Mouse (Mus musculus) cerebellum, adult 11 months (tissue): Measurements from ENCODE around the gene Ago3.
A peak's percentile ranks its signal among the peaks of the same experiment; 100 is the strongest.

ENCODE experiments used
- DNase-seq: peaks from one replicate; pipeline ENCODE4 v3.0.0; 2022

Ago3 gene

GRCm38 (mm10) chr4:126415707-126416106 is 13.6 kb downstream of the Ago3 start:
- no peak for DNase-seq

- DNase-seq: no peak
These were observed 16.8 kb downstream of the Ago3 start for GRCm38 (mm10) chr4:126412526-126412925.

GRCm38 (mm10) chr4:126371497-126371896 is 57.9 kb downstream of the Ago3 start:
- no peak for DNase-seq

GRCm38 (mm10) chr4:126360069-126360468 is 69.3 kb downstream of the Ago3 start:
- no peak for DNase-seq

GRCm38 (mm10) chr4:126343451-126343850 is 85.9 kb downstream of the Ago3 start:
- no peak for DNase-seq

GRCm38 (mm10) chr4:126339461-126339860 is 89.9 kb downstream of the Ago3 start:
- no peak for DNase-seq

- no peak for DNase-seq
These were observed 97.0 kb downstream of the Ago3 start for GRCm38 (mm10) chr4:126332358-126332757.

- DNase-seq: no peak
These were observed 97.6 kb downstream of the Ago3 start for GRCm38 (mm10) chr4:126331751-126332150.

- no peak for DNase-seq
These were observed 99.1 kb downstream of the Ago3 start for GRCm38 (mm10) chr4:126330295-126330694.

GRCm38 (mm10) chr4:126326036-126326435 is 103.3 kb downstream of the Ago3 start:
- DNase-seq: no peak

GRCm38 (mm10) chr4:126325281-126325861 is 104.0 kb downstream of the Ago3 start, which contains the start of gene Tekt2:
Tekt2 (minus strand) TSS chr4:126325688.
- DNase-seq: no peak

GRCm38 (mm10) chr4:126324861-126325260 is 104.5 kb downstream of the Ago3 start:
- DNase-seq: no peak

GRCm38 (mm10) chr4:126322646-126323045 is 106.7 kb downstream of the Ago3 start:
- no peak for DNase-seq

- no peak for DNase-seq
These were observed 107.4 kb downstream of the Ago3 start for GRCm38 (mm10) chr4:126321854-126322511.

GRCm38 (mm10) chr4:126321111-126321853 is 108.1 kb downstream of the Ago3 start, which contains the start of gene Adprhl2:
Adprhl2 (minus strand) TSS chr4:126321703.
- DNase-seq: peak; percentile 98

GRCm38 (mm10) chr4:126319806-126320205 is 109.5 kb downstream of the Ago3 start:
- no peak for DNase-seq

GRCm38 (mm10) chr4:126316443-126317040 is 112.8 kb downstream of the Ago3 start:
- no peak for DNase-seq

GRCm38 (mm10) chr4:126315931-126316330 is 113.4 kb downstream of the Ago3 start:
- DNase-seq: no peak

- no peak for DNase-seq
These were observed 115.0 kb downstream of the Ago3 start for GRCm38 (mm10) chr4:126314393-126314792.

- DNase-seq: no peak
These were observed 116.2 kb downstream of the Ago3 start for GRCm38 (mm10) chr4:126313202-126313601.

- no peak for DNase-seq
These were observed 117.7 kb downstream of the Ago3 start for GRCm38 (mm10) chr4:126311566-126312200.

- DNase-seq: no peak
These were observed 119.0 kb downstream of the Ago3 start for GRCm38 (mm10) chr4:126310344-126310743.

GRCm38 (mm10) chr4:126309922-126310309 is 119.4 kb downstream of the Ago3 start:
- DNase-seq: peak; percentile 91
